Comparison of ENCODE assay signal across 17 mouse cellular contexts in the genomic region with DNA sequence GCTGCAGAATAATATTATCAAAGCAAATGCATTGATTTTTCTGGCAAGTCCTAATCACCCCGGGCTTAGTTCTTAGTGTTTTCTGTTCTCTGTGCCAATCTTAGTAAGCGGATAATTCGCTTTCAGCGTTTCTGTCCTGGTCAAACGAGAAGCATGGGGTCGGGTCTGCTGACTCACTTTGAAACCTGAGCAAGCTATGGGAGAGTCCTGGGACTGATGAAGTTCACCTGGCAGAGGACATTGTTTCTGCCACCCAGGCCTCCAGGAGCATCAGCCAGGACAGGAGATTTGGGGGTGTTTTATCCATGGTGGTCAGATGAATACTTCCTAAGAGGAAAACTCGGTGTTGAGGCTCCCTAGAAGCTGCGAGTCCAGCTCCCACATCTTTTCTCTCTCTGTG. TPM values are rescaled to one million over a fixed set of nuclear protein-coding genes. Genes with fewer than 3 reads are reported as not detected.
"Had no signal": no experiment of that assay in that cellular context is flagged by ENCODE, and none has a peak within 500 bp of the region (broad histone marks: within the 10 kb centered on the region; RNA-seq: fewer than 3 reads in every experiment).

No protein-coding gene starts in this region.

- ATAC-seq: liver, postnatal 0 days; lung, postnatal 0 days; midbrain, embryonic 16.5 days had no signal

- DNase-seq: liver, postnatal 0 days; lung, adult 2 months; lung, postnatal 14 days; lung, postnatal 36 days; midbrain, embryonic 14.5 days; retina, postnatal 1 day; right cerebral cortex, adult 18-20 months; right cerebral cortex, postnatal 25 days; right cerebral cortex, postnatal 4 days; spleen, adult 18-20 months; thymus, adult 18-20 months; thymus, postnatal 14 days; thymus, postnatal 36 days had no signal

RNA-seq across cellular contexts. Expression of gene Bend6, which starts 4.0 kb away (rescaled TPM):
- total RNA-seq: megakaryocyte progenitor cell, adult 5-6 weeks; megakaryocyte-erythroid progenitor cell, adult 5-6 weeks had no signal
